Mouse (Mus musculus): Measurements from ENCODE around the gene Pagr1b. TPM values are rescaled to one million over a fixed set of nuclear protein-coding genes. Genes with fewer than 3 reads are reported as not detected.

Gene Pagr1b
- polyA plus RNA-seq, 1 experiment from 2014 or later, result 0.30 TPM

GRCm38 (mm10) chr7:127024755-127025555 lies 8.7 kb upstream of the Pagr1b start:
- H3K4me3 ChIP-seq (replicated peaks), result peak overlapping the region; percentile 96
- no peaks in the 10 kb centered on the region for H3K9me3 ChIP-seq
- no peaks in the 10 kb centered on the region for H3K27me3 ChIP-seq
- peak overlapping the region; percentile 96 for H3K4me2 ChIP-seq (replicated peaks)
- peaks cover 65% of the 10 kb centered on the region for H3K4me1 ChIP-seq (replicated peaks)
- peak overlapping the region; percentile 100 for H3K9ac ChIP-seq (replicated peaks)
- peak overlapping the region; percentile 100 for H3K27ac ChIP-seq
- WGBS, result under 1% methylated on average over 30 of the region's 30 CpGs
- H3K36me3 ChIP-seq, result peaks cover 27% of the 10 kb centered on the region
- ATAC-seq, result peak; percentile 47

GRCm38 (mm10) chr7:127023896-127024690 lies 7.8 kb upstream of the Pagr1b start:
- H3K4me2 ChIP-seq (replicated peaks), result peak overlapping the region; percentile 96
- peaks cover 74% of the 10 kb centered on the region for H3K4me1 ChIP-seq (replicated peaks)
- no peak for ATAC-seq
- no peaks in the 10 kb centered on the region for H3K27me3 ChIP-seq
- H3K4me3 ChIP-seq (replicated peaks), result peak overlapping the region; percentile 96
- 20% methylated on average over 19 of the region's 19 CpGs for WGBS
- H3K27ac ChIP-seq, result peak overlapping the region; percentile 100
- peak overlapping the region; percentile 100 for H3K9ac ChIP-seq (replicated peaks)
- H3K9me3 ChIP-seq, result no peaks in the 10 kb centered on the region
- peaks cover 27% of the 10 kb centered on the region for H3K36me3 ChIP-seq

- Histone ChIP-seq H3K4me3 (replicated peaks) (peak overlapping the region; percentile 96), H3K4me2 (replicated peaks) (peak overlapping the region; percentile 96), H3K27me3 (no peaks in the 10 kb centered on the region), H3K36me3 (peaks cover 27% of the 10 kb centered on the region), H3K9ac (replicated peaks) (peak overlapping the region; percentile 100), H3K27ac (peak overlapping the region; percentile 100), H3K4me1 (replicated peaks) (peaks cover 77% of the 10 kb centered on the region), H3K9me3 (no peaks in the 10 kb centered on the region)
- no peak for ATAC-seq
- WGBS, result 74% methylated on average over 13 of the region's 13 CpGs
These were observed 7.0 kb upstream of the Pagr1b start for GRCm38 (mm10) chr7:127023272-127023691.

GRCm38 (mm10) chr7:127022528-127023271 lies 6.4 kb upstream of the Pagr1b start:
- peak overlapping the region; percentile 100 for H3K9ac ChIP-seq (replicated peaks)
- H3K4me1 ChIP-seq (replicated peaks), result peaks cover 77% of the 10 kb centered on the region
- no peaks in the 10 kb centered on the region for H3K9me3 ChIP-seq
- peak overlapping the region; percentile 96 for H3K4me2 ChIP-seq (replicated peaks)
- ATAC-seq, result no peak
- H3K27me3 ChIP-seq, result no peaks in the 10 kb centered on the region
- WGBS, result 68% methylated on average over 5 of the region's 7 CpGs
- peaks cover 27% of the 10 kb centered on the region for H3K36me3 ChIP-seq
- H3K4me3 ChIP-seq (replicated peaks), result peak overlapping the region; percentile 96
- H3K27ac ChIP-seq, result peak overlapping the region; percentile 100; the same call in 1 of the 2 replicates

GRCm38 (mm10) chr7:127021563-127022527 lies 5.6 kb upstream of the Pagr1b start:
- Histone ChIP-seq H3K9me3 (no peaks in the 10 kb centered on the region), H3K4me1 (replicated peaks) (peaks cover 77% of the 10 kb centered on the region), H3K4me2 (replicated peaks) (peak overlapping the region; percentile 96), H3K27me3 (no peaks in the 10 kb centered on the region), H3K36me3 (peaks cover 27% of the 10 kb centered on the region), H3K9ac (replicated peaks) (peak overlapping the region; percentile 100), H3K27ac (peak overlapping the region; percentile 100), H3K4me3 (replicated peaks) (peak overlapping the region; percentile 56)
- WGBS, result 38% methylated on average over 5 of the region's 5 CpGs
- ATAC-seq, result no peak

GRCm38 (mm10) chr7:127020901-127021562 lies 4.7 kb upstream of the Pagr1b start, which contains the start of the genes Gm42742 and Prrt2:
TSS of gene Gm42742 (minus strand) at chr7:127021097.
TSS of gene Prrt2 (minus strand) at chr7:127021211.
- ATAC-seq, result peak; percentile 7
- peak within 1 kb of the TSS; percentile 100 for H3K27ac ChIP-seq
- peak within 1 kb of the TSS; percentile 56 for H3K4me3 ChIP-seq (replicated peaks)
- under 1% methylated on average over 33 of the region's 37 CpGs for WGBS
- peak within 1 kb of the TSS; percentile 84 for H3K9ac ChIP-seq (replicated peaks)
- peaks cover 27% of the 10 kb centered on the region for H3K36me3 ChIP-seq
- no peaks in the 10 kb centered on the region for H3K9me3 ChIP-seq
- no peaks in the 10 kb centered on the region for H3K27me3 ChIP-seq
- peaks cover 80% of the 10 kb centered on the region for H3K4me1 ChIP-seq (replicated peaks)
- peak within 1 kb of the TSS; percentile 85 for H3K4me2 ChIP-seq (replicated peaks)

GRCm38 (mm10) chr7:127020491-127020890 lies 4.2 kb upstream of the Pagr1b start:
- Histone ChIP-seq H3K27me3 (no peaks in the 10 kb centered on the region), H3K4me3 (replicated peaks) (peak overlapping the region; percentile 56), H3K4me1 (replicated peaks) (peaks cover 85% of the 10 kb centered on the region), H3K4me2 (replicated peaks) (peak overlapping the region; percentile 85), H3K27ac (peak overlapping the region; percentile 100), H3K36me3 (peaks cover 30% of the 10 kb centered on the region), H3K9me3 (no peaks in the 10 kb centered on the region), H3K9ac (replicated peaks) (peak overlapping the region; percentile 84)
- no peak for ATAC-seq
- 26% methylated on average over 5 of the region's 5 CpGs for WGBS

GRCm38 (mm10) chr7:127020031-127020430 lies 3.7 kb upstream of the Pagr1b start:
- H3K4me2 ChIP-seq (replicated peaks), result peak overlapping the region; percentile 85
- peaks cover 34% of the 10 kb centered on the region for H3K36me3 ChIP-seq
- H3K4me1 ChIP-seq (replicated peaks), result peaks cover 88% of the 10 kb centered on the region
- H3K4me3 ChIP-seq (replicated peaks), result peak overlapping the region; percentile 56
- peak overlapping the region; percentile 84 for H3K9ac ChIP-seq (replicated peaks)
- no peaks in the 10 kb centered on the region for H3K9me3 ChIP-seq
- peak overlapping the region; percentile 100; the same call in 1 of the 2 replicates for H3K27ac ChIP-seq
- no peaks in the 10 kb centered on the region for H3K27me3 ChIP-seq
- ATAC-seq, result no peak
- 60% methylated on average over 3 of the region's 3 CpGs for WGBS

- Histone ChIP-seq H3K36me3 (peaks cover 38% of the 10 kb centered on the region), H3K9ac (replicated peaks) (peak overlapping the region; percentile 84), H3K27ac (no peak overlapping the region), H3K4me3 (replicated peaks) (0 out of 2 replicates have a peak overlapping the region, but pooled peaks have one; percentile 56), H3K9me3 (no peaks in the 10 kb centered on the region), H3K4me1 (replicated peaks) (peaks cover 88% of the 10 kb centered on the region), H3K4me2 (replicated peaks) (peak overlapping the region; percentile 85), H3K27me3 (no peaks in the 10 kb centered on the region)
- 83% methylated on average over 14 of the region's 14 CpGs for WGBS
- no peak for ATAC-seq
These were observed 3.1 kb upstream of the Pagr1b start for GRCm38 (mm10) chr7:127019306-127019960.

Measured in midbrain, embryonic 13.5 days (tissue).